Mouse (Mus musculus) myocyte (in vitro differentiated cells): ENCODE data around the gene Uso1. TPM values are rescaled to one million over a fixed set of nuclear protein-coding genes. Genes with fewer than 3 reads are reported as not detected.

Experiments
- H3K27me3 ChIP-seq: one replicate; pipeline ENCODE4 v1.6.1; 2011; ENCODE audit not compliant: control insufficient read depth, insufficient read depth, insufficient read length
- H3K36me3 ChIP-seq: one replicate; pipeline ENCODE4 v1.6.1; 2011; ENCODE audit not compliant: control insufficient read depth, insufficient read depth
- H3K4me2 ChIP-seq: one replicate; pipeline ENCODE4 v1.6.1; 2011; ENCODE audit warnings: low read depth, control low read depth
- H3K4me3 ChIP-seq: one replicate; pipeline ENCODE4 v1.5.1; 2011; ENCODE audit warnings: mild to moderate bottlenecking, control low read depth, moderate library complexity
- H3K79me2 ChIP-seq: one replicate; pipeline ENCODE4 v1.6.1; 2011; ENCODE audit not compliant: control insufficient read depth, insufficient read depth
- H3ac ChIP-seq: one replicate; pipeline ENCODE4 v1.6.1; 2011; ENCODE audit not compliant: control insufficient read depth, insufficient read length
- CEBPB ChIP-seq: IDR thresholded peaks from 2 replicates; pipeline ENCODE4 v1.6.1; 2011; ENCODE audit warnings: mild to moderate bottlenecking, moderate library complexity; ENCODE audit not compliant: poor library complexity, insufficient read depth, severe bottlenecking
- E2F4 ChIP-seq: IDR thresholded peaks from one replicate; pipeline ENCODE4 v1.6.1; 2011; ENCODE audit warnings: mild to moderate bottlenecking, control low read depth, moderate library complexity; ENCODE audit not compliant: insufficient read depth
- MAX ChIP-seq: IDR thresholded peaks from one replicate; pipeline ENCODE4 v1.6.1; 2011; ENCODE audit warnings: low read depth, mild to moderate bottlenecking, control low read depth
- MYOD1 ChIP-seq, 3 experiments: IDR thresholded peaks; one replicate each; pipeline ENCODE4 v1.6.1; 2011; ENCODE audit warnings: control low read depth in 2 of 3, low read depth in 2 of 3, mild to moderate bottlenecking in 2 of 3, moderate library complexity in 1 of 3; ENCODE audit not compliant: insufficient read length in 2 of 3, control insufficient read depth in 1 of 3
- MYOG ChIP-seq, 3 experiments: IDR thresholded peaks; one replicate each; pipeline ENCODE4 v1.6.1; 2011; ENCODE audit warnings: control low read depth in 2 of 3, low read depth in 2 of 3, mild to moderate bottlenecking in 2 of 3; ENCODE audit not compliant: insufficient read length in 2 of 3, control insufficient read depth in 1 of 3, insufficient read depth in 1 of 3
- POLR2A ChIP-seq: IDR thresholded peaks from one replicate; pipeline ENCODE4 v1.6.1; 2011; ENCODE audit warnings: low read depth, mild to moderate bottlenecking, control low read depth, moderate library complexity; ENCODE audit not compliant: insufficient read length
- POLR2AphosphoS2 ChIP-seq: IDR thresholded peaks from one replicate; pipeline ENCODE4 v1.6.1; 2011; ENCODE audit warnings: low read depth, control low read depth; ENCODE audit not compliant: insufficient read length
- REST ChIP-seq: IDR thresholded peaks from one replicate; pipeline ENCODE4 v1.6.1; 2011; ENCODE audit warnings: mild to moderate bottlenecking, control low read depth, moderate library complexity; ENCODE audit not compliant: insufficient read depth, insufficient read length
- SRF ChIP-seq: IDR thresholded peaks from one replicate; pipeline ENCODE4 v1.6.1; 2011; ENCODE audit warnings: low read depth; ENCODE audit not compliant: control insufficient read depth, insufficient read length
- TCF12 ChIP-seq: IDR thresholded peaks from one replicate; pipeline ENCODE4 v1.6.1; 2011; ENCODE audit warnings: mild to moderate bottlenecking, control low read depth; ENCODE audit not compliant: poor library complexity, insufficient read depth, severe bottlenecking
- TCF3 ChIP-seq: IDR thresholded peaks from one replicate; pipeline ENCODE4 v1.6.1; 2011; ENCODE audit warnings: low read depth, control low read depth; ENCODE audit not compliant: insufficient read length
- USF1 ChIP-seq: IDR thresholded peaks from one replicate; pipeline ENCODE4 v1.6.1; 2011; ENCODE audit warnings: low read depth, mild to moderate bottlenecking, control low read depth, moderate library complexity
- polyA plus RNA-seq: library from polyadenylated mRNA; unstranded; fragments of >200 nt; fragmentation: generic; extraction: Trizol; gene quantifications from one replicate; pipeline ENCODE4 v1.2.1, GENCODE M21; 2012; ENCODE audit warnings: missing spikeins

Uso1 gene
- polyA plus RNA-seq, 1 experiment, result 55.2 TPM

DNA sequence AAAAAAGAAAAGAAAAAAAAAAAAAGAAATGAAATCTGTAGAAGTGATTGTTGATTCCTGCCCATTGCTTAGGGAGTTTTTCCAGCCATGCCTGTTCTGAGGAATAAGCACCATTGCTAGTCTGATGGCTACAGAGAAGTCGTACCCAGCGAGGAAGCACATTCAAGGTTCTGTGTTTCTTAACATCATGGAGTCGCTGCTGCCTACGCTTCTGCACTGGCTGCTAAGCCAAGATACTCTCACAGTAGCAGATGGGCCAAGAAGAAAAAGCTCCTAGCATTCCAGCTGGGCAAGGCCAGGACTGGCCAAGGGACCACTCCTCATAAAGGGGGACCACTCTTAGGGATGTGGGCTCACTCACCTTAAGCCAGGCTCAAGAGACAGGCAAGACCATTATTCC lies 40.0 kb upstream of the Uso1 start:
- H3K36me3 ChIP-seq, result no peaks in the 10 kb centered on the region
- no peak overlapping the region for H3K4me2 ChIP-seq
- TF ChIP-seq E2F4, result no peak
- no peak for TF ChIP-seq REST
- H3K79me2 ChIP-seq, result no peaks in the 10 kb centered on the region
- no peak overlapping the region for H3ac ChIP-seq
- H3K27me3 ChIP-seq, result no peaks in the 10 kb centered on the region
- no peak overlapping the region for H3K4me3 ChIP-seq

DNA sequence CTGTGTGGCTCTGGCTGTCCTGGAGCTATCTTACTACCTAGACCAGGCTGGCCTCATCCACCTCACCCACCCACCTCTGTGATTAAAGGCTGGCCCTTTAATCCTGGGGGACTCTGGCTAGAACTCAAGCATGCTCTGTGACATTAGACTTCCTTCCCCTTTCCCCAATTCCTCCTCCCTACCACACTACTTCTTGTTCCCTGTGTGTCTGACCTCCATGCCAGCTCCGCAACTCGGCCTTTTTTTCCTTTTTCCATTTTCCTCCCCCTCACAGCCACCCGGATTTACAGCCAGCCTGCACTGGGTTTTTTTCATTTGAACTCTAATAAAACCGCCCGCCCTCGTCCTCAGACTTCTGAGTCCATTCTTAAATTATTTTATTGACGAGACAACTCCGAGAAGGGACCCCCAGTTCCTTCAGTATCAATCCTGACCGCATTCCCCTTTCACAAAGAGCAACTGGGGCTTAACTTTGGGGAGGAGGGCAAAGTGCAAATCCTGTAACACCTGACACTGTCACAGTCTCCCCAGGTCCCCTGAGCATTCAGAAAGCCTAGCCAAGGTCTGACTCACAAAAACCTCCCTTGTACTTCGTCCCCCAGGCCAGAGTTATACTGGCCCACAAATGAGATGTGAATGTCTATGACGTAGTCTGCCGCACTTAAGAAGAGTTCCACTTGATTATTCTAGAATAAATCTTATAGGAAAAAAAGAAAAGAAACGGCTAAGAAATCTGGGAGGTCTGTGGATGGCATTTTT lies 39.2 kb upstream of the Uso1 start:
- no peak overlapping the region for H3K4me3 ChIP-seq
- H3ac ChIP-seq, result no peak overlapping the region
- H3K36me3 ChIP-seq, result no peaks in the 10 kb centered on the region
- no peaks in the 10 kb centered on the region for H3K79me2 ChIP-seq
- TF ChIP-seq TCF12 (no peak), MYOG (IDR thresholded peaks at IDR 0.05; ENCODE audit: control insufficient read depth in 1 of 3, insufficient read depth in 1 of 3, insufficient read length in 2 of 3, low read depth in 2 of 3) (no peak), USF1 (no peak), POLR2A (no peak), MAX (no peak)
- no peak overlapping the region for H3K4me2 ChIP-seq
- no peaks in the 10 kb centered on the region for H3K27me3 ChIP-seq

DNA sequence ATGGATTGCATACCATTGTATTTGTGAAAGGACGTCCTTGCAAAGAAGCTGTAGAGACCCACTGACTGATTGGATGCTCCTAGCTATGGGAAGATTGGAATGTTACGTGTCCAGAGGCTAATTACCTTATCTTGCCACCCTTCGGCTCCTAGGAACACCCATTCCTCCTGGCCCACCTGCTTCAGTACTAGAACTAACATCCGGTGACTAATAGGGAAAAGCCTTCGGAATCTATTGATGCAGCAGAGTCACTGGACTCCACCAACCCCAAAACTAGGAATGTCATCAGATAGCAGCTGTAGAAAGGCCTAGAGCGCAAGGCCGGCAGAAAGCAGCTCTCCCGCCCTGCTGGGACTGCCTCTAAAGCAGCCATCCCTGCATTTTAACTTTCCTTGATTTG lies 36.1 kb upstream of the Uso1 start:
- no peak for TF ChIP-seq POLR2A
- TF ChIP-seq TCF3, result no peak
- no peaks in the 10 kb centered on the region for H3K36me3 ChIP-seq

DNA sequence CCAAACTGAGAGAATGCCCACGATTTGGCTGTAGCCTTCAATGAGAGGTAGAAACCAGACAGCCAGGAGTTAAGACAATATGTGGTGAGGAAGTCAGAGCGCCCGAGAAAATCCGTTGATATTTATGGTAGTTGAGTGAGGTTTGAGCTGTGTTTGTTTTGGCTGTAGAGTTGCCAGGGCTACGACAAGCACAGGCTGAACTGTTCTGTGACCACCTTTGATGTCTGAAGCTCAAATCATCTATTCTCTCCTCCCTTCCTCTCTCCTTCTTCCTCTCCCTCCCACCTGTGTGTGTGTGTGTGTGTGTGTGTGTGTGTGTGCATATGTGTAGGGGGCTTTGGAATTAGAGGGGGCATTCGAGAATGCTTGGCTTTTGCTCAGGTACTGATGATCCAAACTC lies 34.7 kb upstream of the Uso1 start:
- Histone ChIP-seq H3ac (no peak overlapping the region), H3K4me2 (no peak overlapping the region), H3K27me3 (no peaks in the 10 kb centered on the region), H3K36me3 (no peaks in the 10 kb centered on the region), H3K79me2 (no peaks in the 10 kb centered on the region), H3K4me3 (no peak overlapping the region)
- TF ChIP-seq MYOD1 (IDR thresholded peaks at IDR 0.05; ENCODE audit: control insufficient read depth in 1 of 3, insufficient read length in 2 of 3, low read depth in 2 of 3) (no peak), TCF12 (no peak), POLR2AphosphoS2 (no peak), TCF3 (no peak), USF1 (no peak), CEBPB (no peak), POLR2A (no peak), MYOG (IDR thresholded peaks at IDR 0.05; ENCODE audit: control insufficient read depth in 1 of 3, insufficient read depth in 1 of 3, insufficient read length in 2 of 3, low read depth in 2 of 3) (no peak), MAX (no peak)

More for the DNA sequence above, 36.1 kb upstream of the Uso1 start:
- Histone ChIP-seq H3K4me2 (no peak overlapping the region), H3K27me3 (no peaks in the 10 kb centered on the region), H3K4me3 (no peak overlapping the region), H3ac (no peak overlapping the region), H3K79me2 (no peaks in the 10 kb centered on the region)

DNA sequence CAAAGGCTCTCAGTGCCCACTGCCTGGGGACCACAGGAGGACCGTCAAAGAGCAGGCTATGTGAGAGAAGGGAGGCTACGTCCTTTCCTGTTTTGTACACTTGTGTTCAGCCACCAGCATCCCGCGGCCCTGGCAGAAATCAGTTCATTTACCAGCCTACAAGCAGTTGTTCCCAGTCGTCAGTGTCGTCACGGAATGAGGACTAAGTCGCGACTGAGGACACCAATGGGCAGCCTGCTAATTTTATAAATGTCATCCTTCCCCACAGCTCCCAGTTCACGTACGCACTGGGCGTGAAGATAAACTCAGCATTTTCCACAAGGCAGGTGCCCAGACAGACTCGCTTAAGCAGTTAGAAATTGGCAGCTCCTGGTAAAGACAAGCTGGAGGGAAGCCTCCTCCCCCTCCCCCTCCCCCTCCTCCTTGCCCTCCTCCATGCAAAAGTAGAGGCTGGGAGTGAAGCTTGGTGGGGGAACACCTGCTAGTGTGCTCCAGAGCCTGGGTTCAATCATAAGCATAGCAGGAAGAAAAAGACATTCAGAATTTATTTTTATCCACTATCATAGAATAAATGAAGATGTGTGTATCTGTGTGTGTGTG lies 33.8 kb upstream of the Uso1 start:
- Histone ChIP-seq H3K36me3 (no peaks in the 10 kb centered on the region), H3K79me2 (no peaks in the 10 kb centered on the region), H3K27me3 (no peaks in the 10 kb centered on the region), H3K4me2 (no peak overlapping the region), H3K4me3 (no peak overlapping the region), H3ac (no peak overlapping the region)
- no peak for TF ChIP-seq POLR2AphosphoS2
- peak in 1 of 3 experiments; percentile 3 for TF ChIP-seq MYOD1 (IDR thresholded peaks at IDR 0.05; ENCODE audit: control insufficient read depth in 1 of 3, insufficient read length in 2 of 3, low read depth in 2 of 3)
- no peak for TF ChIP-seq TCF3

DNA sequence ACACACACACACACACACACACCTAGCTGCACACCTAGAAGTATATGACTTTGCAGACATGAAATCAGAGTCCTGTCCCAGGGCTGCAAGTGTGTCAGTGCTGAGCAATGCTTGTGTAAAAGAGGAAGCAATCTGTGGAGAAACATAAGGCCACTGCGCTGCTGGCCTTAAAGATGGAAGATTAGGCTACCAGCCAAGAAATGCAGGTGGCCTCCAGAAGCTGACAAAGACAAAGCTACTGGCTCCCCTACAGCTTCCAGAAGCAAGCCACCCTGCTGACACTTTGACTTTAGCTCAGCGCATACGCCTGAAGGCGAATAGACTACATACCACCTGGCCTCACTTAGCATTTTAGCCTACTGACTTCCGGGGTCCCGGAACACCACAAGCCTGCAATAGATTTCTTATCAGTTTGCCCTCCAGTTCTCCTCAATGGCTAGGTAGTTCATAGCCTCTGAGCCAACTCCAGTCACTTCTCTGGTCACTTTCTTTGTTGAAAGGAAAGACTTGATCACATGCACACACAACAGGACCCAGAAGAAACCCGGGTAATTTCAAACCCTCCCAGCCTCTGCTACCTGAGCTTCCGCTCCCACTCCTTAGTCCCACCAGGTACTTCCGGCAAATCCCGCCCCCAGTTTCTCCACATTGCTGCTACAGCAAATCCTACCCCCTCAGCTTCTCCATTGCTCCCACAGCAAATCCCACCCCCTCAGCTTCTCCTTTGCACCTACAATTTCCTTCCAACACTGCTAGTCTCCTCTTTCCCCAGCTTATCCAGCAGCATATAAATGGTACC lies 31.2 kb upstream of the Uso1 start:
- Histone ChIP-seq H3K36me3 (no peaks in the 10 kb centered on the region), H3K4me2 (no peak overlapping the region), H3K27me3 (no peaks in the 10 kb centered on the region), H3ac (no peak overlapping the region), H3K79me2 (no peaks in the 10 kb centered on the region), H3K4me3 (no peak overlapping the region)
- TF ChIP-seq TCF3 (no peak), SRF (no peak), MAX (no peak)
